Mouse (Mus musculus) stomach, embryonic 14.5 days (tissue): Measurements from ENCODE around the gene Macf1. TPM values are rescaled to one million over a fixed set of nuclear protein-coding genes. Genes with fewer than 3 reads are reported as not detected.
A peak's percentile ranks its signal among the peaks of the same experiment; 100 is the strongest.

Source experiments
- ATAC-seq: fragments of 200-750 bp; cut with Nextera tagmentation; 2 replicates; pipeline ENCODE4 v1.8.0; 2017; ENCODE audit warnings: low read depth, moderate TSS enrichment; ENCODE audit not compliant: insufficient number of reproducible peaks, insufficient read depth, low FRiP score
- H3K27ac ChIP-seq: fragments of 300-500 bp; sonication (generic); 2 replicates; pipeline ENCODE4 v1.5.1; 2014; ENCODE audit warnings: mild to moderate bottlenecking, low read length, moderate library complexity, mixed read lengths
- H3K27me3 ChIP-seq: fragments of 300-500 bp; sonication (generic); 2 replicates; pipeline ENCODE4 v1.6.1; 2014; ENCODE audit warnings: low read length, control low read depth, mixed read lengths; ENCODE audit not compliant: control insufficient read depth, insufficient read depth
- H3K36me3 ChIP-seq: fragments of 300-500 bp; sonication (generic); 2 replicates; pipeline ENCODE4 v1.6.1; 2014; ENCODE audit warnings: mild to moderate bottlenecking, control low read depth, low read length, moderate library complexity, mixed read lengths; ENCODE audit not compliant: control insufficient read depth, insufficient read depth
- H3K4me1 ChIP-seq: fragments of 300-500 bp; sonication (generic); 2 replicates; pipeline ENCODE4 v1.6.1; 2014; ENCODE audit warnings: low read length, control low read depth, mixed read lengths; ENCODE audit not compliant: control insufficient read depth, insufficient read depth
- H3K4me2 ChIP-seq: fragments of 300-500 bp; sonication (generic); replicated peaks from 2 replicates; pipeline ENCODE4 v1.6.1; 2014; ENCODE audit warnings: low read depth, low read length, control low read depth
- H3K4me3 ChIP-seq: fragments of 300-500 bp; sonication (generic); 2 replicates; pipeline ENCODE4 v1.5.1; 2014; ENCODE audit warnings: low read depth, low read length, control low read depth
- H3K9ac ChIP-seq: fragments of 300-500 bp; sonication (generic); replicated peaks from 2 replicates; pipeline ENCODE4 v1.6.1; 2014; ENCODE audit warnings: low read depth, mild to moderate bottlenecking, control low read depth, low read length, moderate library complexity, mixed read lengths
- H3K9me3 ChIP-seq: fragments of 300-500 bp; sonication (generic); 2 replicates; pipeline ENCODE4 v1.6.1; 2016; ENCODE audit warnings: low read depth, low read length, control low read depth; ENCODE audit not compliant: control insufficient read depth
- WGBS: fragments of 180-500 bp; shearing (Covaris S2); extraction: QIAGEN DNeasy Blood & Tissue Kit; methylation state at CpG from one replicate; pipeline ENCODE4 v1.1.7; 2014; 5-methylcytosine and 5-hydroxymethylcytosine counted together
- polyA plus RNA-seq: library from polyadenylated mRNA; unstranded; fragments of >200 nt; fragmentation: Nextera tagmentation; extraction: Ambion mirVana; gene quantifications from 2 replicates; pipeline ENCODE4 v1.2.1, GENCODE M21; 2014

Gene Macf1
- polyA plus RNA-seq, 1 experiment from 2014 or later, result 86.9 TPM

DNA sequence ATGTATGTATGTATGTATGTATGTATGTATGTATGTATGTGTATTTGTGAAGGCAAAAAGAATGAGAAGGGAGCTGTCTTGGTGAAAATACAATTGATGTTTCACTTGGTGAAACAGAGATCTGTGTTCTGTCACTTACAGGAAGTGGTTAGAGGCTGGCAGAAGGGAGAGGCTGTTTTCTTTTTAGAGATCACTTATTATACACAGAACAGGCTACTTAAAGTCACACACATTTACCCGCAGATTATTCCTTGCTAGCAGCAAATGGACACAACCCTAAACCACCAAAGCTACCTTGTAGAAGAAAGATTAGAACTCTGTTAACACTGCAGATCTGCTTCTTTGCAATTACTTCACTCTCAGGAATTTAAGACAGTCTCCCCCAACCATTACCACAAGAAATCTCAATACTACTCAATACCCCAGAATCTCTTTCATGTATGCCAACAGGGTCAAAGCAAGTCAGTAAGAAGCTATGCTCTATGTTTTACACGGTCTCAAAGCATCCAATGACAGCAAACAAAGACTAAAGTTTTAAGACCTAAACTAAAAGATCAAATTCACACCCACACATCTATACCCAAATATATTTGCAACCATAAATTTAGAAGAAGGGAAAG is 106.6 kb downstream of the Macf1 start:
- Histone ChIP-seq H3K27me3 (no peaks in the 10 kb centered on the region), H3K27ac (no peak overlapping the region), H3K4me2 (no peak overlapping the region), H3K4me1 (peaks cover 8% of the 10 kb centered on the region), H3K9ac (no peak overlapping the region), H3K36me3 (no peaks in the 10 kb centered on the region), H3K4me3 (no peak overlapping the region), H3K9me3 (no peaks in the 10 kb centered on the region)
- no peak for ATAC-seq
- 31% methylated on average over 2 of the region's 2 CpGs for WGBS

DNA sequence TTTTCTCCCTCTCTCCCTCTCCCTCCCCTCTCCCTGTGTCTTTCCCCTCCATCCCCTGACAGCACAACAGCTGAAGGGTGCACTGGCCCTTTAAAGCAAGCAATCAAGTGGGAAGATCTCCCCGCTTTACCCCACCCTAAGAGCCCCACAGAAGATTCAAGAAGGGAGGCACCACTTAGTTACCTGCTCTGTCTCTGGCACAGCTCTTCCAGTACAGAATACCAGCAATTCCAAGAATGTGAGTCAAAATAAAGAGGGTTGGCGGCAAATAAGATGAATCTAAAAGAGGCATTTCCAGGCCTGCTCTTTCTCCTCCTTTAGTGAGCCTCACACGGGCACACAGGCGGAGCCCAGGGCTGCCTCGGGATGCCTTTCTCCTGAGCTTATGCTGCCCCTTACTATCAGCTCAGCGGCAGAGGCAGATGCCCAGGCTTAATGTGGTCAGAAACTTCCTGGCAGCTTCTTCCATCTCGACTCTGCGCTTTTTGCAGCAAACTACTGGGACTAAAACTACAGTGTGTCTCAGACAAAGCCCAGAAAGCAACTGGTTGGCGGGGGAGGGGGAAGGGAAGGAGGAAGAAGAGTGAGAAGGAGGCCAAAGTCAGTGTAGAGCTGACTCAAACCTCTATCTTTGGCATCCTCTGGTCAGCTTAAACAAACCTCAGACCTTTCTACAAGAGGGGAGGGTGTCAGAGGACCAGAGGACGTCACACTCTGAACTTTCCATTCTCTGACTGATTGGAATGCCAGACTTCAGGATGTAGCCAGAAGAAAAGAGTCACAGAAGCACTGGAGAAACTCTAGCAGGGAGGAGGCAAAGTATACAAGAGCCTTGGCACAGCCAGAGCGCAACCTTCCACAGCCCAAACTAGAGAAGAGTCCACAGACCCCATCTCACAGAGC is 111.5 kb downstream of the Macf1 start:
- Histone ChIP-seq H3K27me3 (no peaks in the 10 kb centered on the region), H3K4me3 (peak overlapping the region; percentile 26; the same call in 1 of the 2 replicates), H3K9me3 (no peaks in the 10 kb centered on the region), H3K4me2 (peak overlapping the region; percentile 44), H3K4me1 (peaks cover 16% of the 10 kb centered on the region), H3K9ac (0 out of 2 replicates have a peak overlapping the region, but pooled peaks have one; percentile 10), H3K27ac (peak overlapping the region; percentile 92), H3K36me3 (no peaks in the 10 kb centered on the region)
- peak; percentile 72; the same call in 1 of the 2 replicates for ATAC-seq
- WGBS, result 10% methylated on average over 11 of the region's 11 CpGs

DNA sequence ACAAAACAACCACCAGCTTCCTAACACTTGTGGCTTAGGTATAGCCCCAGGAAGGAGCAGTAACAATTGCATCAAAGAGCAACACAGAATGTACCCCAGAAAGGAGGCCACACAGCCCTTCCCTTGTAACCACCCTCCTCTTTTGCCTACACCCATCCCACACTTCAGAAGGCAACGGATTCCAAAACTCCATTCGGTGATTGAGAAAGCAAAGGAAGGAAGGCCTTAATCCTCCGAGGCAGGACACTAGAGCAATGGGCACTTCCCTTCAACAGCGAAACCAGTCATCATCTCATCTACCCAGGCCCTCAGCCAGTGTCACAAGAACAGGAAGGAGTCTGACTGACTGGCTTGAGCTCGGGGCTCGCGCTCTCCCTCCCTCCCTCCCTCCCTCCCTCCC is 112.3 kb downstream of the Macf1 start:
- H3K9me3 ChIP-seq, result no peaks in the 10 kb centered on the region
- H3K36me3 ChIP-seq, result no peaks in the 10 kb centered on the region
- WGBS, result 8% methylated on average over 7 of the region's 7 CpGs
- H3K27ac ChIP-seq, result peak overlapping the region; percentile 52; the same call in 1 of the 2 replicates
- peaks cover 16% of the 10 kb centered on the region for H3K4me1 ChIP-seq
- H3K4me2 ChIP-seq, result peak overlapping the region; percentile 18; the same call in 1 of the 2 replicates
- H3K9ac ChIP-seq, result no peak overlapping the region
- no peak overlapping the region for H3K4me3 ChIP-seq
- H3K27me3 ChIP-seq, result no peaks in the 10 kb centered on the region
- ATAC-seq, result no peak

DNA sequence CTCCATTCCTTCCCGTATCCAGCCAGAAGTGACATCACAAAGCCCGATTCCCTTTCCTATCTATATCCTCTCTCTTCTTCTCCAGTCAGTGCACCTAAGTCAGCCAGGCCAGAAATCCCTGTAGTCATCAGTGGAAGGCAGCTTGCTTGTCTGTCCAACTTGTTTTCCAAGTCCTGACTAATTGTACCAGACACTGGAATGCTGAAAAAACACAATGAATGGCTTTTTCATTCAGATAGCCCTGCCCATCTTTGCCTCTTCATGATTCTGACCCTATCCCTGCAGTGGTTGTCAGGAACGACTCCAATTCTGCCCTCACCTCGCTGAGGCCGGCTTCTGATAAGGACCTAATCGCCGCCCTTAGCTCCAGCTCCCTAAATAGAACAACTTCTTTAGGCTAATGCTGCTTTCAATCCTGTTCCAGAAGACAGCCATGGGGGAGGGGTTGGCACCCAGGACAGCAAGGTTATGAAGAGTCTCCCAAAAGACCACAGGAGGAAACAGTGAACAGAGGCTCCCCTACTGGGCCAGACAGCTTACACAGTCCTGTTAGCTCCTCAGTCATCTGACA is 118.8 kb downstream of the Macf1 start:
- 29% methylated on average over 7 of the region's 7 CpGs for WGBS
- H3K27ac ChIP-seq, result no peak overlapping the region; the same call in 1 of the 2 replicates
- no peak overlapping the region for H3K4me2 ChIP-seq
- no peaks in the 10 kb centered on the region for H3K9me3 ChIP-seq
- H3K36me3 ChIP-seq, result no peaks in the 10 kb centered on the region
- H3K4me1 ChIP-seq, result peaks cover 14% of the 10 kb centered on the region; the same call in 1 of the 2 replicates
- no peak overlapping the region for H3K9ac ChIP-seq
- H3K27me3 ChIP-seq, result no peaks in the 10 kb centered on the region
- no peak for ATAC-seq
- no peak overlapping the region for H3K4me3 ChIP-seq

DNA sequence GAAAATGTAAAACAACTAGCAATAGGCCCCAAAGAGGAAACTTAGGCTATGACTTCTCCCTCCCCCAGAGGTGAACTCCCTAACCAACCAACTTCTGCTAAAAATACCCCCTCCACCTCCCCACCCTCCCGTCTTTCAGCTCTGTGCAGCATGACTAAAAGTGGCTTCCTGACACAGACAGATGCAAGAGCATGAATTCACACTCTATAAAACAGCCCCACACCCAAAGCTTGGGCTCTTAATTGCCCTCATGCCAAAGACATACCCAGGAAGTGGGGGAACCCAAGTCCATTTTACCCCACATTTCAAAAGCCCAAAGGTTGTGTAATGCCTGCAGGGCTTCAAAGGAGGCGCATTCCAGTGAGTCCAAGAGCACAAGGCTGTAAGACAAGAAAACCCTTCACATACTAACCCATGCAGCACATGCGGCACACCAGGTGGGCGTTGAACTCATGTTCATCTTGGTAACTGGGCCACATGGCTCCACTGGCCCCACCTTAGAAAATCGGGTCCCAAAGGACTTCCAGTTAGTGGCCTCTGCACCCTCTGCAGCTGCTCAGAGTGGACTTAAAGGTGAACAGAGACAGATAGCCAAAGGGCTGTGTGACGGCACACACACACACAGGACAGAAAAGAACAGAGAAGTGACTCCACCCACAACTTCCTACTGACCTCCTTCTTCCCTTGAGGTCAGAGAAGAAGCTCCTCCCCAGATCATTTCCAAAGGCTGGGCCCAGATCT is 119.9 kb downstream of the Macf1 start:
- Histone ChIP-seq H3K27ac (no peak overlapping the region), H3K4me1 (peaks cover 14% of the 10 kb centered on the region; the same call in 1 of the 2 replicates), H3K4me3 (no peak overlapping the region), H3K36me3 (no peaks in the 10 kb centered on the region), H3K9ac (no peak overlapping the region), H3K9me3 (no peaks in the 10 kb centered on the region), H3K4me2 (no peak overlapping the region), H3K27me3 (no peaks in the 10 kb centered on the region)
- ATAC-seq, result no peak
- WGBS, result 68% methylated on average over 6 of the region's 6 CpGs

DNA sequence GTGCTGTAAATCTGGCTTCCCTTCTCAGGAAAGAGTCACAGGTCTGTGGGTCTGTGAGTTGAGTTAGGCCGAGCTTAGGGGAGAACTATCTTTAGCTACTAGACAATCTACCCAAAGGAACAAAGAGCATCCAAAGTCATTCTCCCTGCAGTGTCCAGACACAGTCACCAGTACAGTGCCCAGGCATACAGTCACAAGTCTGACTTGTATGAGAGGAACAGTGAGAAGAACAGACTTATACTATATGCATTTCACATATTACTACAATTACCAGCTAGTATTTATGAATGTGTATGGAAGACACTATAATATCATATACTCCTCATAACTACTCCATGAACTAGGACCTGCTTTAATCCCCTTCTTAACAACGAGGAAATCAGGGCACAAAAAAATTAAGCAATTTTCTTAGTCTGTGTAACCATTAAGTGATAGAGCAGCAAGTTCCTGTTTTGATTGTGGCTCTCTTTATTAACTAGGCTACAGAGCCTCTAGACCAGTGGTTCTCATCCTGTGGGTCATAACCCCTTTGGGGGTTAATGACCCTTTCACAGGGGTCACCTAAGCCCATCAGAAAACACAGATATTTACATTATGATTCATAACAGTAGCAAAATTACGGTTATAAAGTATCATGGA is 121.9 kb downstream of the Macf1 start:
- Histone ChIP-seq H3K36me3 (no peaks in the 10 kb centered on the region), H3K4me3 (no peak overlapping the region), H3K27ac (no peak overlapping the region), H3K4me1 (peaks cover 14% of the 10 kb centered on the region; the same call in 1 of the 2 replicates), H3K4me2 (no peak overlapping the region), H3K27me3 (no peaks in the 10 kb centered on the region), H3K9me3 (no peaks in the 10 kb centered on the region), H3K9ac (no peak overlapping the region)
- no peak for ATAC-seq
- 67% methylated on average over 3 of the region's 3 CpGs for WGBS

DNA sequence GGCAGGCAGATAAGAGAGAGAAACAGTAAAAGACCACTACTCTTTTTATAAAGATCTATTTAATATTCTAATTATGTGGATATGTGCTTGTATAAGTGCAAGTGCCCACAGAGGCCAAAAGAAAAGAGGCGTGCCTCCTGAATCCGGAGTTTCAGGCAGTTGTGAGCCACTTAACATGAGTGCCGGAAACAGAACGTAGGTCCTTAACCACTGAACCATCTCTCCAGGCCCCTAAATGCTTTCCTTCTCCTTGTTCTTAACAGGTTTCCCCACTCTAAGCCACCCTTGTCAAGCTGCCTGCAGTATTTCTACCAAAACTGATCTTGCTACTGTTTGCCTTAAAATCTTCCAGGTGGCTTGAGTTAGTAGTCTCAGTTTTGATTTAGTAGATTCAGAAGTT is 123.3 kb downstream of the Macf1 start:
- H3K27ac ChIP-seq, result no peak overlapping the region
- no peaks in the 10 kb centered on the region for H3K9me3 ChIP-seq
- WGBS, result 90% methylated on average over 4 of the region's 4 CpGs
- ATAC-seq, result no peak
- H3K36me3 ChIP-seq, result no peaks in the 10 kb centered on the region
- no peak overlapping the region for H3K9ac ChIP-seq
- no peak overlapping the region for H3K4me2 ChIP-seq
- H3K4me1 ChIP-seq, result peaks cover 14% of the 10 kb centered on the region; the same call in 1 of the 2 replicates
- H3K4me3 ChIP-seq, result no peak overlapping the region
- H3K27me3 ChIP-seq, result no peaks in the 10 kb centered on the region
